Mouse (Mus musculus) retina, postnatal 1 day (tissue): ENCODE measurements around the gene Rara.

Experiments used
- DNase-seq: peaks from one replicate; pipeline ENCODE4 v3.0.0-alpha.2; 2012

Gene Rara

GRCm38 (mm10) chr11:99010124-99010523, 82.5 kb downstream of the Rara start:
- no peak for DNase-seq

GRCm38 (mm10) chr11:99010706-99011105, 83.1 kb downstream of the Rara start:
- DNase-seq: no peak

GRCm38 (mm10) chr11:99013856-99014255, 86.2 kb downstream of the Rara start:
- no peak for DNase-seq

DNA sequence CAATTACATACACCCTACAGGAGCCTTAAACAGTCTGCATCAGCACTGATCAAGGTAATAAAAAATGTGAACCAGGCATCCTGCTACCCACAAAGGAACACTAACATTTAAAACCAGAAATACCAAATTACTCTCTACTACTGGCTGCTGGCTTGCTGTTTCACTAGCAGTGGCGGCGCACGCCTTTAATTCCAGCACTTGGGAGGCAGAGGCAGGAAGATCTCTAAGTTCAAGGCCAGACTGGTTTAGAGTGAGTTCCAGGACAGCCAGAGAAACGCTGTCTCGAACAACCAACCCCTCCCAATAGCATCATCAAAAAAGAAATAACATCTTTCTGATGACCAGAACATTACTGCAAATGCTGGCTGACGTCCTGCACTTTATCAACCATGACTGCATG, 92.2 kb downstream of the Rara start:
- DNase-seq: no peak

- no peak for DNase-seq
Observed at GRCm38 (mm10) chr11:99022384-99022933, 94.8 kb downstream of the Rara start.

- DNase-seq: no peak
Observed at GRCm38 (mm10) chr11:99023094-99023493, 95.5 kb downstream of the Rara start.

GRCm38 (mm10) chr11:99023500-99024467, 96.2 kb downstream of the Rara start, which contains the start of gene Top2a:
Gene Top2a, minus strand, starts transcription at chr11:99024189.
- DNase-seq: peak; percentile 99
